Mouse (Mus musculus): ENCODE measurements around the gene Mei1. TPM values are rescaled to one million over a fixed set of nuclear protein-coding genes. Genes with fewer than 3 reads are reported as not detected.

Mei1 gene
- total and polyA plus RNA-seq, 3 experiments = 0.04 TPM; not detected in 2

DNA sequence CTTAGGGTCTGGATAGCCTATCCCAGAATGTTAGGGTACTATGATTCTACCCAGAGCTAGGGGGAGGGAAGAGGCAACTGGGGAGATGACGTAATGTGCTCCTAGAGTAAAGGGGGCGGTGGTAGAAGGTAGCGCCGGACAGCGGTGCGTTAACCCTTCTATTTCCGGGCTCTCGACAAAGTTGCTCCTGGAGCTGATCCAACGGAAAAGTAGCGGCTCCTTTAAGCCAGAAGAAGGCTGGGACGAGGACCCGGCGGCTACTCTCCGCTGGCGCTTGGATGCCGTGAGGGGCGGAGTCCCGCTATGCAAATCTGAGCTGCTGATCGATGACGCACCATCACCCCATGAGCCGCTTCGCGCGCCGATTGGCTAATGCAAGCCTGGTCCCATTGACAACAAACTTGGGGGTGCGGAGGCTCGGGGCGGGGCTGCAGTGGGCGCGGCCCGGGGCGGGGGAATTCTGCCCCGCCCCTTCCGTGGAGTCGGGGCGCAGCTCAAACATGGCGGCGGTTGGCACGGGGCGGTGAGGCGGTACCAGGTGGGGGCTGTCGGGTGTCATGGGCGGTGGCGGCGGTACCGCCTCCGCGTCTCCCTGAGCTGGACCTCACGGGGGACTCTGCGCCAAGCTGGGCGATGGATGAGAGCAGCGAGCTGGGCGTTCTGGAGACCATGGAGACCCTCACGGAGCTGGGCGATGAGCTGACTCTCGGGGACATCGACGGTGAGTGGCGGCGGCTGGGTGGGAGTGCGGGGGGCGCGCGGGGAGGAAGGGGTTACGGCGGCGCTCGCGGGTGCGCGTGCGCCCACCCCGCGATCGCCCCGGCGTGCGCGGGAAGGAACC is 77.2 kb downstream of the Mei1 start, which contains the start of gene Srebf2 (continued):
- peak; percentile 75 for TF ChIP-seq CHD2 (IDR thresholded peaks at IDR 0.05; ENCODE audit: low read length)
- TF ChIP-seq TCF12 (IDR thresholded peaks at IDR 0.05; ENCODE audit: low read depth, low read length) = peak; percentile 99
- peak; percentile 49; the same call in 1 of the 2 replicates for TF ChIP-seq NRF1 (IDR thresholded peaks at IDR 0.05; ENCODE audit: low read depth, low read length)
- TF ChIP-seq SMC3 (IDR thresholded peaks at IDR 0.05; ENCODE audit: low read depth, low read length) = 0 out of 2 replicates have a peak, but pooled peaks have one; percentile 1
- TF ChIP-seq POLR2A (IDR thresholded peaks at IDR 0.05; ENCODE audit: low read depth, low read length) = peak; percentile 86
- TF ChIP-seq MAX (IDR thresholded peaks at IDR 0.05; ENCODE audit: low read length) = no peak; the same call in 1 of the 2 replicates
- TF ChIP-seq ZC3H11A (IDR thresholded peaks at IDR 0.05; ENCODE audit: low read depth, low read length) = no peak
- TF ChIP-seq JUND (conservative IDR thresholded peaks at IDR 0.05; ENCODE audit: low read depth, low read length) = peak; percentile 76

DNA sequence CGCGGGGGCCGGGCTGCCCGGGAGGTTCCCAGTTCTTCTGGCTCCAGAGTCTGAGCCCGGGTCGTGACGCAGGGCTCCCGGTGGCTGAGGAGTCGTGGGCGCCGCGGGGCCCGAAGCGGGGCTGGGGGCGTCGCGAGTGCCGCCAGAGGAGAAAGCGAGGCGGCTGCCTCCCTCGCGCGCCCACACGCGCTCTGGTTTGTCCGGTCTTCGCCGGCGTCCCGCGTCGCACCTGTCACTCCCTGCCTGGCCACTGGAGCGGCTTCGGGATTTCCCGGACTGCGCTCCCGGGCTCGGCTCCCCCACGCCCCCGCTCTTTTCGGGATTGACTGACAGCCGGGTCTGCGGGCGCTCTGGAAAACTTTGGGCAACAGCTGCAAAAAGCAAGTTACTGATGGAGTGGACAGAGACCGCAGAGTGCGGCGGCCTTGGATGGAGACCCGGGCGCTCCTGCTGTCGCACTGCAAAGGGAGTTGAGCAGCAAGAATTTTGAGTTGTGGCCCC is 77.9 kb downstream of the Mei1 start:
- Histone ChIP-seq H3K4me3 (replicated peaks in 1 of 3; ENCODE audit: low read depth in 2 of 3, low read length in 2 of 3, poor library complexity in 1 of 3) (peak overlapping the region; percentile 80 to 92 (median 92)), H3K9me3 (replicated peaks; ENCODE audit: low read length) (no peaks in the 10 kb centered on the region), H3K27ac (ENCODE audit: insufficient read depth, low read depth) (peak overlapping the region; percentile 78), H3K4me2 (ENCODE audit: insufficient read depth, low read depth, poor library complexity, severe bottlenecking) (peak overlapping the region; percentile 87; the same call in 1 of the 2 replicates), H3K9ac (ENCODE audit: insufficient read depth, low read depth) (peak overlapping the region; percentile 92), H3K79me2 (replicated peaks; ENCODE audit: control insufficient read depth, extremely low read depth, insufficient read depth, poor library complexity, severe bottlenecking) (peaks cover 52% of the 10 kb centered on the region), H3K36me3 (replicated peaks in 1 of 2; ENCODE audit: control insufficient read depth in 1 of 2, insufficient read depth in 1 of 2, low read length in 1 of 2) (peaks cover 0 to 25% of the 10 kb centered on the region in 2 experiments), H3K27me3 (replicated peaks) (no peaks in the 10 kb centered on the region), H3K4me1 (ENCODE audit: control insufficient read depth in 1 of 2, insufficient read depth in 2 of 2) (peaks cover 7 to 60% of the 10 kb centered on the region in 2 experiments)
- dilution Hi-C loops (cut with MboI; ENCODE audit: extremely low pct_ligation_motif_present, extremely low pct_unique_long_range_greater_than_20kb, low sequenced_read_pairs) = no loop called here
- no peak for DNase-seq (ENCODE audit: extremely low read depth)
- TF ChIP-seq ZC3H11A (IDR thresholded peaks at IDR 0.05; ENCODE audit: low read depth, low read length) (no peak), CHD1 (IDR thresholded peaks at IDR 0.05; ENCODE audit: low read depth, low read length) (peak; percentile 8), TCF12 (IDR thresholded peaks at IDR 0.05; ENCODE audit: low read depth, low read length) (no peak), HCFC1 (IDR thresholded peaks at IDR 0.05; ENCODE audit: low read depth, low read length) (no peak), NRF1 (IDR thresholded peaks at IDR 0.05; ENCODE audit: low read depth, low read length) (no peak), MXI1 (IDR thresholded peaks at IDR 0.05; ENCODE audit: low read depth, low read length) (peak; percentile 67; the same call in 1 of the 2 replicates), BHLHE40 (IDR thresholded peaks at IDR 0.05; ENCODE audit: low read depth, low read length) (0 out of 2 replicates have a peak, but pooled peaks have one; percentile 20), UBTF (IDR thresholded peaks at IDR 0.05; ENCODE audit: low read depth, low read length) (peak; percentile 68; the same call in 1 of the 2 replicates), MAZ (IDR thresholded peaks at IDR 0.05; ENCODE audit: low read depth, low read length) (no peak), TBP (conservative IDR thresholded peaks at IDR 0.05; ENCODE audit: low read depth, low read length) (no peak), IRF4 (IDR thresholded peaks at IDR 0.05; ENCODE audit: low read depth, low read length) (no peak)
- in situ Hi-C loops (cut with MboI; ENCODE audit: low pct_ligation_motif_present, low pct_unique_long_range_greater_than_20kb, low sequenced_read_pairs) = loop anchor here (10.0 kb wide), 1 partner anchor 67 kb away; the partner anchor contains the start of gene Shisa8
